Mouse (Mus musculus): ENCODE measurements around the gene Lmod2. TPM values are rescaled to one million over a fixed set of nuclear protein-coding genes. Genes with fewer than 3 reads are reported as not detected.

Lmod2 gene
- polyA plus RNA-seq, 1 experiment from 2014 or later: not detected

GRCm38 (mm10) chr6:24645346-24646053 lies 47.9 kb downstream of the Lmod2 start:
- no peaks in the 10 kb centered on the region for H3K9me3 ChIP-seq (ENCODE audit: control insufficient read depth, low read length)
- no peak for ATAC-seq
- WGBS: 83% methylated on average over 6 of the region's 6 CpGs
- no peaks in the 10 kb centered on the region for H3K36me3 ChIP-seq (ENCODE audit: control insufficient read depth, insufficient read depth)
- H3K4me3 ChIP-seq (replicated peaks; ENCODE audit: low read length): no peak overlapping the region
- no peaks in the 10 kb centered on the region for H3K4me1 ChIP-seq (replicated peaks; ENCODE audit: control insufficient read depth, insufficient read depth, low read length)
- H3K27ac ChIP-seq (ENCODE audit: low read length): no peak overlapping the region
- H3K4me2 ChIP-seq (ENCODE audit: low read length): no peak overlapping the region
- no peaks in the 10 kb centered on the region for H3K27me3 ChIP-seq (replicated peaks; ENCODE audit: control insufficient read depth, insufficient read depth, low read length)
- no peak overlapping the region for H3K9ac ChIP-seq (replicated peaks; ENCODE audit: low read depth, low read length)

- no peak overlapping the region for H3K27ac ChIP-seq (ENCODE audit: low read length)
- 85% methylated on average over 4 of the region's 4 CpGs for WGBS
- H3K9ac ChIP-seq (replicated peaks; ENCODE audit: low read depth, low read length): no peak overlapping the region
- no peak for ATAC-seq
- no peaks in the 10 kb centered on the region for H3K4me1 ChIP-seq (replicated peaks; ENCODE audit: control insufficient read depth, insufficient read depth, low read length)
- H3K9me3 ChIP-seq (ENCODE audit: control insufficient read depth, low read length): no peaks in the 10 kb centered on the region
- no peaks in the 10 kb centered on the region for H3K36me3 ChIP-seq (ENCODE audit: control insufficient read depth, insufficient read depth)
- H3K4me3 ChIP-seq (replicated peaks; ENCODE audit: low read length): no peak overlapping the region
- no peak overlapping the region for H3K4me2 ChIP-seq (ENCODE audit: low read length)
- no peaks in the 10 kb centered on the region for H3K27me3 ChIP-seq (replicated peaks; ENCODE audit: control insufficient read depth, insufficient read depth, low read length)
Observed at GRCm38 (mm10) chr6:24647103-24647691, 49.6 kb downstream of the Lmod2 start.

GRCm38 (mm10) chr6:24648403-24648802 lies 50.8 kb downstream of the Lmod2 start:
- H3K4me3 ChIP-seq (replicated peaks; ENCODE audit: low read length): no peak overlapping the region
- H3K9ac ChIP-seq (replicated peaks; ENCODE audit: low read depth, low read length): no peak overlapping the region
- no peak overlapping the region for H3K4me2 ChIP-seq (ENCODE audit: low read length)
- no peak for ATAC-seq
- H3K27ac ChIP-seq (ENCODE audit: low read length): no peak overlapping the region
- H3K36me3 ChIP-seq (ENCODE audit: control insufficient read depth, insufficient read depth): no peaks in the 10 kb centered on the region
- H3K9me3 ChIP-seq (ENCODE audit: control insufficient read depth, low read length): no peaks in the 10 kb centered on the region
- H3K4me1 ChIP-seq (replicated peaks; ENCODE audit: control insufficient read depth, insufficient read depth, low read length): no peaks in the 10 kb centered on the region
- 90% methylated on average over 4 of the region's 4 CpGs for WGBS
- H3K27me3 ChIP-seq (replicated peaks; ENCODE audit: control insufficient read depth, insufficient read depth, low read length): no peaks in the 10 kb centered on the region

- WGBS: 82% methylated on average over 3 of the region's 3 CpGs
- Histone ChIP-seq H3K27ac (ENCODE audit: low read length) (no peak overlapping the region), H3K4me2 (ENCODE audit: low read length) (no peak overlapping the region), H3K27me3 (replicated peaks; ENCODE audit: control insufficient read depth, insufficient read depth, low read length) (no peaks in the 10 kb centered on the region), H3K4me1 (replicated peaks; ENCODE audit: control insufficient read depth, insufficient read depth, low read length) (no peaks in the 10 kb centered on the region), H3K9me3 (ENCODE audit: control insufficient read depth, low read length) (no peaks in the 10 kb centered on the region), H3K4me3 (replicated peaks; ENCODE audit: low read length) (no peak overlapping the region), H3K9ac (replicated peaks; ENCODE audit: low read depth, low read length) (no peak overlapping the region), H3K36me3 (ENCODE audit: control insufficient read depth, insufficient read depth) (no peaks in the 10 kb centered on the region)
- ATAC-seq: no peak
Observed at GRCm38 (mm10) chr6:24650719-24651118, 53.2 kb downstream of the Lmod2 start.

- H3K9me3 ChIP-seq (ENCODE audit: control insufficient read depth, low read length): no peaks in the 10 kb centered on the region
- H3K27me3 ChIP-seq (replicated peaks; ENCODE audit: control insufficient read depth, insufficient read depth, low read length): no peaks in the 10 kb centered on the region
Observed at GRCm38 (mm10) chr6:24651538-24651937, 54.0 kb downstream of the Lmod2 start.

More at GRCm38 (mm10) chr6:24651538-24651937, 54.0 kb downstream of the Lmod2 start:
- Histone ChIP-seq H3K27ac (ENCODE audit: low read length) (no peak overlapping the region), H3K36me3 (ENCODE audit: control insufficient read depth, insufficient read depth) (no peaks in the 10 kb centered on the region), H3K4me2 (ENCODE audit: low read length) (no peak overlapping the region), H3K9ac (replicated peaks; ENCODE audit: low read depth, low read length) (no peak overlapping the region), H3K4me3 (replicated peaks; ENCODE audit: low read length) (no peak overlapping the region), H3K4me1 (replicated peaks; ENCODE audit: control insufficient read depth, insufficient read depth, low read length) (no peaks in the 10 kb centered on the region)
- ATAC-seq: no peak
- 83% methylated on average over 7 of the region's 7 CpGs for WGBS

Other genes starting within 250 kb of the Lmod2 start
- 0.82 and 1.2 TPM in 2 replicates for gene Iqub, start 82.7 kb upstream of the Lmod2 start, polyA plus RNA-seq (2015; fragmentation: Nextera tagmentation; extraction: Ambion mirVana)
- gene Ndufa5, start 69.7 kb upstream of the Lmod2 start, polyA plus RNA-seq (2015; fragmentation: Nextera tagmentation; extraction: Ambion mirVana): 274 and 298 TPM in 2 replicates
- gene Asb15, start 69.6 kb upstream of the Lmod2 start, polyA plus RNA-seq (2015; fragmentation: Nextera tagmentation; extraction: Ambion mirVana): not detected in 2 replicates
- 58.3 and 58.5 TPM in 2 replicates for gene Wasl, start 67.2 kb downstream of the Lmod2 start, polyA plus RNA-seq (2015; fragmentation: Nextera tagmentation; extraction: Ambion mirVana)
- not detected in 2 replicates for gene Hyal6, start 135.5 kb downstream of the Lmod2 start, polyA plus RNA-seq (2015; fragmentation: Nextera tagmentation; extraction: Ambion mirVana)
- gene Hyal4, start 150.6 kb downstream of the Lmod2 start, polyA plus RNA-seq (2015; fragmentation: Nextera tagmentation; extraction: Ambion mirVana): not detected in 2 replicates
- not detected in 2 replicates for gene Spam1, start 193.4 kb downstream of the Lmod2 start, polyA plus RNA-seq (2015; fragmentation: Nextera tagmentation; extraction: Ambion mirVana)

Measured in forebrain, embryonic 16.5 days (tissue).